21 mouse cellular contexts compared by ENCODE assay signal in the genomic region with DNA sequence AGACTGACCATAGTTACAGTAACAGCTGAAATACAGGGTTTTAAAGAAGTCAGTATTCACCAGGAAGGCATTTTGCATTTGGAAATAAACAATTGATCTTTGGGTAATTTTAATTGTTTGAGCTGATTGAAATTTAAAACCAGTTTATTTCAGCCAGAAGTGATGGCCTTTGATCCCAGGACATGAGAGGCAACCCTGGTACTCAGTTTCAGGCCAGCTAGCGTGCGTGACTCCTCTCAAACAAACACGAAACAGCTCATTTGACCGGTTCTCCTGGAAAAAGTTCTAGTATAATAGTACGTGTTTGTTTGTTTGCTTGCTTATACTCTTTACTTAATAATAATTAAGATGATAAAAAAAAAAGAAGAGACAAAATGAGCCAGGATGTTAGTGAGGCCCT.
A peak's percentile ranks its signal among the peaks of the same experiment; 100 is the strongest.
DNase-seq lines count a peak whose midpoint lies in the region; ATAC-seq and TF ChIP-seq lines count a peak whose summit lies in the region.
"Had no signal": no experiment of that assay in that cellular context is flagged by ENCODE, and none has a peak within 500 bp of the region (broad histone marks: within the 10 kb centered on the region; RNA-seq: fewer than 3 reads in every experiment).

No protein-coding gene starts in this region.

- no peak overlapping the region for H3K9ac ChIP-seq in liver, adult 2 months (ENCODE audit: low read depth, low read length)
- H3K9ac ChIP-seq in liver, embryonic 11.5 days (ENCODE audit: low read depth, low read length): no peak overlapping the region
- H3K9ac ChIP-seq: embryonic facial prominence, embryonic 12.5 days; forebrain, embryonic 13.5 days; forebrain, embryonic 15.5 days; forebrain, postnatal 0 days had no signal

- no peak for TF ChIP-seq CTCF in liver, adult 2 months (IDR thresholded peaks at IDR 0.05; ENCODE audit: low read depth, low read length)

- H3K4me3 ChIP-seq in heart, embryonic 10.5 days: no peak overlapping the region
- no peak overlapping the region for H3K4me3 ChIP-seq in liver, adult 2 months (ENCODE audit: insufficient read depth, low read depth, low read length)
- H3K4me3 ChIP-seq in liver, embryonic 11.5 days (ENCODE audit: low read depth, low read length): no peak overlapping the region
- H3K4me3 ChIP-seq: embryonic facial prominence, embryonic 10.5 days; embryonic facial prominence, embryonic 12.5 days; forebrain, embryonic 13.5 days; forebrain, embryonic 15.5 days had no signal

- no peaks in the 10 kb centered on the region for H3K36me3 ChIP-seq in heart, embryonic 10.5 days
- no peaks in the 10 kb centered on the region for H3K36me3 ChIP-seq in liver, adult 2 months (ENCODE audit: control insufficient read depth, insufficient read depth, low read length)
- no peaks in the 10 kb centered on the region for H3K36me3 ChIP-seq in liver, embryonic 11.5 days (ENCODE audit: control insufficient read depth, insufficient read depth, low read length)
- H3K36me3 ChIP-seq: embryonic facial prominence, embryonic 10.5 days; embryonic facial prominence, embryonic 12.5 days; forebrain, embryonic 15.5 days; G1E had no signal

- no peak overlapping the region for H3K27ac ChIP-seq in heart, embryonic 10.5 days
- H3K27ac ChIP-seq in liver, adult 2 months (replicated peaks; ENCODE audit: insufficient read depth, low read depth, low read length): no peak overlapping the region; the same call in 1 of the 2 replicates
- no peak overlapping the region for H3K27ac ChIP-seq in liver, embryonic 11.5 days (ENCODE audit: low read depth, low read length)
- H3K27ac ChIP-seq: embryonic facial prominence, embryonic 10.5 days; embryonic facial prominence, embryonic 12.5 days; forebrain, embryonic 13.5 days; forebrain, embryonic 15.5 days had no signal

- H3K27me3 ChIP-seq in heart, embryonic 10.5 days (ENCODE audit: insufficient read depth, poor library complexity, severe bottlenecking): no peaks in the 10 kb centered on the region
- H3K27me3 ChIP-seq in liver, adult 2 months (ENCODE audit: control insufficient read depth, insufficient read depth, low read length): no peaks in the 10 kb centered on the region
- no peaks in the 10 kb centered on the region for H3K27me3 ChIP-seq in liver, embryonic 11.5 days (replicated peaks; ENCODE audit: control insufficient read depth, insufficient read depth, low read length)
- H3K27me3 ChIP-seq: embryonic facial prominence, embryonic 12.5 days; forebrain, embryonic 13.5 days; forebrain, embryonic 15.5 days; Patski had no signal

- TF ChIP-seq POLR2A in liver, adult 2 months (IDR thresholded peaks at IDR 0.05; ENCODE audit: extremely low read depth, insufficient read depth, low read length): no peak

- no peak for ATAC-seq in liver, embryonic 11.5 days (replicated peaks; ENCODE audit: low FRiP score)
- no peak for ATAC-seq in frontal cortex, adult (ENCODE audit: low TSS enrichment)
- ATAC-seq: activated CD4-positive, CD25-positive, alpha-beta regulatory T cell, adult 4 months; forebrain, embryonic 13.5 days; forebrain, embryonic 15.5 days; forebrain, postnatal 0 days; Patski had no signal

- no peaks in the 10 kb centered on the region; the same call in 1 of the 2 replicates for H3K79me2 ChIP-seq in liver, adult 2 months (ENCODE audit: control insufficient read depth, insufficient read depth, low read length)

- no peak overlapping the region for H3K4me2 ChIP-seq in liver, embryonic 11.5 days
- H3K4me2 ChIP-seq: embryonic facial prominence, embryonic 12.5 days; forebrain, embryonic 13.5 days; forebrain, embryonic 15.5 days had no signal

- peak; percentile 11 for DNase-seq in heart, embryonic 10.5 days (ENCODE audit: low spot score)
- DNase-seq in heart, adult 18-20 months: no peak
- DNase-seq in liver, adult 2 months (ENCODE audit: extremely low read depth, low read depth, low spot score): peak; percentile 90
- DNase-seq in liver, embryonic 11.5 days (ENCODE audit: low spot score): no peak
- DNase-seq: adrenal gland, adult 8-10 months; adrenal gland, postnatal 14 days; adrenal gland, postnatal 36 days; cerebellum, adult 11-12 months; cerebellum, adult 2 months; cerebellum, adult 9-10 months; cerebellum, postnatal 10 days; cerebellum, postnatal 25 days; forebrain, postnatal 0 days had no signal

- H3K9me3 ChIP-seq in heart, embryonic 10.5 days: no peaks in the 10 kb centered on the region
- no peaks in the 10 kb centered on the region for H3K9me3 ChIP-seq in liver, embryonic 11.5 days (ENCODE audit: control insufficient read depth, low read length)
- H3K9me3 ChIP-seq: embryonic facial prominence, embryonic 10.5 days; embryonic facial prominence, embryonic 12.5 days; forebrain, embryonic 13.5 days; forebrain, embryonic 15.5 days; G1E had no signal

- 83% methylated on average over 5 of the region's 5 CpGs for WGBS in heart, embryonic 10.5 days
- WGBS in liver, adult 2 months: 29% methylated on average over 5 of the region's 5 CpGs
- WGBS in liver, embryonic 11.5 days: 83% methylated on average over 5 of the region's 5 CpGs

- no peaks in the 10 kb centered on the region for H3K4me1 ChIP-seq in heart, embryonic 10.5 days
- peaks cover 3% of the 10 kb centered on the region; the same call in 1 of the 2 replicates for H3K4me1 ChIP-seq in liver, adult 2 months (ENCODE audit: control insufficient read depth, insufficient read depth, low read length)
- no peaks in the 10 kb centered on the region for H3K4me1 ChIP-seq in liver, embryonic 11.5 days (replicated peaks; ENCODE audit: control insufficient read depth, insufficient read depth, low read length)
- H3K4me1 ChIP-seq: embryonic facial prominence, embryonic 10.5 days; embryonic facial prominence, embryonic 12.5 days; forebrain, embryonic 13.5 days; forebrain, embryonic 15.5 days had no signal

Comparison
In these comparisons a context has a peak if more than half of its experiments do, and no peak if none do; other contexts are left out.
1. DNase-seq: peak in heart, embryonic 10.5 days (single experiment) and liver, adult 2 months (single experiment); none in heart, adult 18-20 months (0 of 2) and liver, embryonic 11.5 days (single experiment).